Mouse (Mus musculus): ENCODE results near the gene Ablim1. TPM values are rescaled to one million over a fixed set of nuclear protein-coding genes. Genes with fewer than 3 reads are reported as not detected.

Gene Ablim1
- total and polyA plus RNA-seq, 3 experiments: 101 to 454 (median 418) TPM

DNA sequence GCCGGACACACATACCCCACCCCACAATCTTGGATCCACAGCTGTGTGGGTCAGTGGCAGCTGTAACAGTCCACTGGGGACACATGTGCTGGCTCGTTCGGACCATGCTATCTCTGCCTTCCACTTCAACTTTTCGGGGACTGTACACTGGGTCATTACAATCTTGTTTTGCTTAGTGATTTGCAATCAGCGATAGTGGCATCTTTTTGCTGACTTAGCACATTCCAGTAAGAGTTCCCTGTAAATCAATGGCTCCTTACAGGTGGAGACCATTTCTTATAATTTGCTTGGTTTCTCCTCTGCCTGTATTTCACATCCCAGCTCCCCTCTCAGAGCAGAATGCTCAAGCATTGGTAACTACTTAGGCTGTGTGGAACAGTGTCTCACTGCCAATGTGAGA lies 140.7 kb downstream of the Ablim1 start:
- Histone ChIP-seq H3K4me3 (no peak overlapping the region), H3K9ac (ENCODE audit: low read depth, low read length) (0 out of 2 replicates have a peak overlapping the region, but pooled peaks have one; percentile 33), H3K27ac (peak overlapping the region; percentile 52), H3K36me3 (ENCODE audit: control insufficient read depth, insufficient read depth, low read length) (peaks cover 51% of the 10 kb centered on the region), H3K4me1 (ENCODE audit: control insufficient read depth, insufficient read depth, low read length) (peaks cover 39% of the 10 kb centered on the region), H3K79me2 (replicated peaks; ENCODE audit: control insufficient read depth, insufficient read depth, low read length) (peaks cover 8% of the 10 kb centered on the region), H3K27me3 (ENCODE audit: control insufficient read depth, insufficient read depth, low read length) (no peaks in the 10 kb centered on the region)
- DNase-seq: no peak
- TF ChIP-seq CTCF (IDR thresholded peaks at IDR 0.05) (no peak), EP300 (IDR thresholded peaks at IDR 0.05; ENCODE audit: insufficient read depth, low read depth, low read length) (no peak), POLR2A (IDR thresholded peaks at IDR 0.05; ENCODE audit: insufficient read depth, low read depth, low read length) (no peak)
- intact Hi-C loops (cut with DNase I): no loop called here
- WGBS: 60% methylated on average over 5 of the region's 5 CpGs

DNA sequence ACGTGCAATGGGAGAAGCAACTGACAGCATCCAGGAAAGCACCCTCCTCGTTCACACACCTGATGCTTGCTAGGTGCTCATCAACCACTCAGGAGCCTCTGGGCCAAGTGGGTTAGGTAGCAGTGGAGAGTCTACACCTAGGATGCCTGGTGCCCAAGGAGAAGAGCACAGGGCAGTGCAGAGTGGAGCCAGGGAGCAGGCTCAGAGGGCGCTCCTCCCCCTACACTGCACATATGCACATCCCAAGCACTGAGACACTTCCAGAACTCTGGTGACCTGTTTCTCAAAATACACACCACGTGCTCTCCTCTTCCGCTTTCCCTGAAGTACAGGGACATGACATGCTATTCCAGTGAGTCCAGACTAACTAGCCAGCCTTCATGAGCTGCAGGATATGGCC lies 142.4 kb downstream of the Ablim1 start:
- Histone ChIP-seq H3K9ac (ENCODE audit: low read depth, low read length) (no peak overlapping the region), H3K79me2 (replicated peaks; ENCODE audit: control insufficient read depth, insufficient read depth, low read length) (peaks cover 8% of the 10 kb centered on the region), H3K4me3 (no peak overlapping the region), H3K27me3 (ENCODE audit: control insufficient read depth, insufficient read depth, low read length) (no peaks in the 10 kb centered on the region), H3K4me1 (ENCODE audit: control insufficient read depth, insufficient read depth, low read length) (peaks cover 37% of the 10 kb centered on the region), H3K27ac (peak overlapping the region; percentile 40), H3K36me3 (ENCODE audit: control insufficient read depth, insufficient read depth, low read length) (peaks cover 58% of the 10 kb centered on the region)
- DNase-seq: peak in 1 of 2 experiments; percentile 45
- WGBS: 65% methylated on average over 5 of the region's 5 CpGs
- TF ChIP-seq POLR2A (IDR thresholded peaks at IDR 0.05; ENCODE audit: insufficient read depth, low read depth, low read length) (no peak), EP300 (IDR thresholded peaks at IDR 0.05; ENCODE audit: insufficient read depth, low read depth, low read length) (0 out of 2 replicates have a peak, but pooled peaks have one; percentile 49), CTCF (IDR thresholded peaks at IDR 0.05) (no peak)
- intact Hi-C loops (cut with DNase I): no loop called here

DNA sequence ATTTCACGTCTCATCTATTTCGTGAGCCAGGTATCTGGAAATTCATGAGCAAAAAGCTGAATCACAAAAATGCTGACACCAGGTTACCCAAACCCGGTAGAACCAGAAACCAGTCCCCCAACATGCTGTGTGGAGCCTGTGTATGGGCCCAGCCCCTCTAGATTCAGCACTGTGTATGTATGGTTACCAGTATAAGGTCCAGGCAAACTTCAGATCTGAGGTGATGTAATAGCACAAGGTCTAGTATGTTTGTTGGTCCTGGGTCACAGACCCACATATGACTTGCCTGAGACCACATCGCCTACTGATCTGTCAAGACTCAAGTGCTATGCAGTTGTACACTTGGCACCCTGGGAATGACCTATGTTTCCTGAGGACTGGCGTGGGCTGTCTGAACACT lies 143.8 kb downstream of the Ablim1 start:
- no peak for DNase-seq
- intact Hi-C loops (cut with DNase I): no loop called here
- Histone ChIP-seq H3K36me3 (ENCODE audit: control insufficient read depth, insufficient read depth, low read length) (peaks cover 61% of the 10 kb centered on the region), H3K79me2 (replicated peaks; ENCODE audit: control insufficient read depth, insufficient read depth, low read length) (peaks cover 8% of the 10 kb centered on the region), H3K4me3 (no peak overlapping the region), H3K9ac (ENCODE audit: low read depth, low read length) (no peak overlapping the region), H3K4me1 (ENCODE audit: control insufficient read depth, insufficient read depth, low read length) (peaks cover 33% of the 10 kb centered on the region), H3K27me3 (ENCODE audit: control insufficient read depth, insufficient read depth, low read length) (no peaks in the 10 kb centered on the region), H3K27ac (peak overlapping the region; percentile 39)
- 67% methylated on average over 5 of the region's 5 CpGs for WGBS
- TF ChIP-seq CTCF (IDR thresholded peaks at IDR 0.05): no peak
- no peak for TF ChIP-seq POLR2A (IDR thresholded peaks at IDR 0.05; ENCODE audit: insufficient read depth, low read depth, low read length)
- TF ChIP-seq EP300 (IDR thresholded peaks at IDR 0.05; ENCODE audit: insufficient read depth, low read depth, low read length): no peak

DNA sequence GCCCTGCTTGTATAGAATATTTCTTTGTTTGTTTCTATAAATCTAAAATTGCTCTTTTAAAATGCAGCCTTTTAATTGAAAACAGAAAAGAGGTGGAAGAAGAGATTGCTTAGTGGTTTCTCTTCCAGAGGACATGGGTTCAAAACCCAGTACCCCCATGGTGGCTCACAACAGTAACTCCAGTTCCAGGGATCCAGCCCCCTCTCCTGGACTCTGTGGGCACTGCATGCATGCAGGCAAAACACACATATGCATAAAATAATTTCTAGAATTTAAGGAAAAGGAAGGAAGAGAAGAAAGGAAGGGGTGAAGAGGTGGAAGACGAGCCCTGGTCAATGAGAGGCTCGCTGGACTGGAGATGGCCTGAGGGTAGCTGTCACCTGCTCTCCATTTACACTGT lies 145.2 kb downstream of the Ablim1 start:
- H3K27ac ChIP-seq: peak overlapping the region; percentile 27; the same call in 1 of the 2 replicates
- H3K4me3 ChIP-seq: no peak overlapping the region
- H3K9ac ChIP-seq (ENCODE audit: low read depth, low read length): no peak overlapping the region
- peaks cover 6% of the 10 kb centered on the region for H3K79me2 ChIP-seq (replicated peaks; ENCODE audit: control insufficient read depth, insufficient read depth, low read length)
- peaks cover 49% of the 10 kb centered on the region for H3K36me3 ChIP-seq (ENCODE audit: control insufficient read depth, insufficient read depth, low read length)
- intact Hi-C loops (cut with DNase I): no loop called here
- H3K4me1 ChIP-seq (ENCODE audit: control insufficient read depth, insufficient read depth, low read length): peaks cover 27% of the 10 kb centered on the region
- H3K27me3 ChIP-seq (ENCODE audit: control insufficient read depth, insufficient read depth, low read length): no peaks in the 10 kb centered on the region
- peak; percentile 68 for TF ChIP-seq CTCF (IDR thresholded peaks at IDR 0.05)
- TF ChIP-seq POLR2A (IDR thresholded peaks at IDR 0.05; ENCODE audit: insufficient read depth, low read depth, low read length): no peak
- DNase-seq: no peak
- WGBS: 70% methylated on average over 2 of the region's 2 CpGs

DNA sequence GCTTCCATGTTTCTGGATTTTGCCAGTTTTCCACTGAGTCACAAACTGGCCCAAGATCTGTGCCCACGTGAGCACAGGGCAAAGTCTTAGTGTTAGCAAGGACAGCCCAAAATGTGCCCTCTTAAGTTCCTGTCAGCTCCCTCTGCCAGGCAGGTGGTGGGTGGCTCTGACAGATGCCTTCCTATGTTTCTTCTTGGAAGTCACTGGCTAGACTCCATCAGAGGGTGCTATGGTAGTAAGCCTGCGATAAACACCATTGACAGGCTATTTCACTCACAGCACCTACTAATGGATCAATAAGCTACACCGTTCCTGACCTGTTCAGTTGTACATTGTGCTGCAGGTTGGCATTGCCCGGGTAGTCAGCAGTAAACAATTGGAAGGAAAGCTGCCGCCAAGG lies 147.0 kb downstream of the Ablim1 start:
- Histone ChIP-seq H3K9ac (ENCODE audit: low read depth, low read length) (no peak overlapping the region), H3K27me3 (ENCODE audit: control insufficient read depth, insufficient read depth, low read length) (no peaks in the 10 kb centered on the region), H3K79me2 (replicated peaks; ENCODE audit: control insufficient read depth, insufficient read depth, low read length) (peaks cover 3% of the 10 kb centered on the region), H3K36me3 (ENCODE audit: control insufficient read depth, insufficient read depth, low read length) (peaks cover 44% of the 10 kb centered on the region), H3K4me3 (no peak overlapping the region), H3K4me1 (ENCODE audit: control insufficient read depth, insufficient read depth, low read length) (peaks cover 27% of the 10 kb centered on the region), H3K27ac (peak overlapping the region; percentile 59)
- intact Hi-C loops (cut with DNase I): no loop called here
- 60% methylated on average over 5 of the region's 5 CpGs for WGBS
- peak in 1 of 2 experiments; percentile 17 for DNase-seq
- TF ChIP-seq POLR2A (IDR thresholded peaks at IDR 0.05; ENCODE audit: insufficient read depth, low read depth, low read length) (no peak), EP300 (IDR thresholded peaks at IDR 0.05; ENCODE audit: insufficient read depth, low read depth, low read length) (0 out of 2 replicates have a peak, but pooled peaks have one; percentile 38)

DNA sequence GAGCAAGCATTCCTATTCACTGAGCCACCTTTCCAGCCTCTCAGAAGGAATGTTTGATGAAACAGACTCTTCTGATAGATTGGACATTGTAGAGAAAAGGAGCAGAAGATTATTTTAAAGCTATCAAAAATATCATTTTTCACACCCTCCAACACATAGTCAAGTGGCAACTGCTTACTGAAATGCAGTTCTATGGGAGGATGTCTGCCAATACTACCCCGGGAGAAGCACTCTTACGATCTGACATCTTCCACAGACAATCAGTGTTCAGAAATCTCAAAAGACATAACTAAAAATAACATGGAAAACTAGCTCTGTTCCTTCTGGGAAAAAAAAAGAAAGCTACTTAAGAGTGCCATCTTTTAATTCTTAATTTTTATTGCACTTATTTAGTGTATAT lies 149.8 kb downstream of the Ablim1 start:
- no peak for DNase-seq
- Histone ChIP-seq H3K36me3 (ENCODE audit: control insufficient read depth, insufficient read depth, low read length) (peaks cover 26% of the 10 kb centered on the region), H3K27me3 (ENCODE audit: control insufficient read depth, insufficient read depth, low read length) (no peaks in the 10 kb centered on the region), H3K79me2 (replicated peaks; ENCODE audit: control insufficient read depth, insufficient read depth, low read length) (no peaks in the 10 kb centered on the region; the same call in none of the 2 replicates), H3K27ac (peak overlapping the region; percentile 96), H3K9ac (ENCODE audit: low read depth, low read length) (no peak overlapping the region), H3K4me1 (ENCODE audit: control insufficient read depth, insufficient read depth, low read length) (peaks cover 27% of the 10 kb centered on the region), H3K4me3 (no peak overlapping the region)
- WGBS: 17% methylated on average over 2 of the region's 2 CpGs
- no peak for TF ChIP-seq CTCF (IDR thresholded peaks at IDR 0.05)
- TF ChIP-seq EP300 (IDR thresholded peaks at IDR 0.05; ENCODE audit: insufficient read depth, low read depth, low read length): no peak
- TF ChIP-seq POLR2A (IDR thresholded peaks at IDR 0.05; ENCODE audit: insufficient read depth, low read depth, low read length): no peak
- intact Hi-C loops (cut with DNase I): loop anchor here (5.0 kb wide), 1 partner anchor 97 kb away; no protein-coding TSS in a partner anchor

Measured in heart, adult 2 months (tissue).